Mouse (Mus musculus) embryonic facial prominence, embryonic 11.5 days (tissue): Measurements from ENCODE around the gene Slc8a1. TPM values are rescaled to one million over a fixed set of nuclear protein-coding genes. Genes with fewer than 3 reads are reported as not detected.

ENCODE experiments used
- ATAC-seq: fragments of 200-750 bp; cut with Nextera tagmentation; replicated peaks from 2 replicates; pipeline ENCODE4 v1.8.0; 2017; ENCODE audit warnings: low read depth; ENCODE audit not compliant: insufficient number of reproducible peaks, low FRiP score, low TSS enrichment
- DNase-seq: peaks from one replicate; pipeline ENCODE4 v3.0.0-alpha.2; 2015; ENCODE audit warnings: low spot score
- H3K27ac ChIP-seq: fragments of 300-500 bp; sonication (generic); replicated peaks from 2 replicates; pipeline ENCODE4 v1.5.1; 2014; ENCODE audit warnings: mild to moderate bottlenecking, low read depth, low read length, control low read depth
- H3K27me3 ChIP-seq: fragments of 300-500 bp; sonication (generic); 2 replicates; pipeline ENCODE4 v1.6.1; 2014; ENCODE audit warnings: mild to moderate bottlenecking, low read length, moderate library complexity, mixed read lengths; ENCODE audit not compliant: control insufficient read depth, insufficient read depth
- H3K36me3 ChIP-seq: fragments of 300-500 bp; sonication (generic); replicated peaks from 2 replicates; pipeline ENCODE4 v1.6.1; 2014; ENCODE audit warnings: low read depth, mild to moderate bottlenecking, low read length, moderate library complexity, mixed read lengths; ENCODE audit not compliant: control insufficient read depth, insufficient read depth
- H3K4me1 ChIP-seq: fragments of 300-500 bp; sonication (generic); 2 replicates; pipeline ENCODE4 v1.6.1; 2014; ENCODE audit warnings: low read length, mixed read lengths; ENCODE audit not compliant: control insufficient read depth, insufficient read depth
- H3K4me2 ChIP-seq: fragments of 300-500 bp; sonication (generic); 2 replicates; pipeline ENCODE4 v1.6.1; 2014; ENCODE audit warnings: low read depth, mild to moderate bottlenecking, control low read depth, low read length, moderate library complexity
- H3K4me3 ChIP-seq: fragments of 300-500 bp; sonication (generic); 2 replicates; pipeline ENCODE4 v1.5.1; 2014; ENCODE audit warnings: low read depth, low read length, control low read depth
- H3K9ac ChIP-seq: fragments of 300-500 bp; sonication (generic); replicated peaks from 2 replicates; pipeline ENCODE4 v1.6.1; 2014; ENCODE audit warnings: mild to moderate bottlenecking, control low read depth, low read length
- H3K9me3 ChIP-seq: fragments of 300-500 bp; sonication (generic); replicated peaks from 2 replicates; pipeline ENCODE4 v1.6.1; 2016; ENCODE audit warnings: mild to moderate bottlenecking, low read length, inconsistent platforms, mixed read lengths; ENCODE audit not compliant: control insufficient read depth
- WGBS: fragments of 180-500 bp; shearing (Covaris S2); extraction: QIAGEN DNeasy Blood & Tissue Kit; methylation state at CpG from one replicate; pipeline ENCODE4 v1.1.7; 2014; 5-methylcytosine and 5-hydroxymethylcytosine counted together
- polyA plus RNA-seq: library from polyadenylated mRNA; unstranded; fragments of >200 nt; fragmentation: Nextera tagmentation; extraction: Ambion mirVana; gene quantifications from 2 replicates; pipeline ENCODE4 v1.2.1, GENCODE M21; 2014

Slc8a1 gene
- polyA plus RNA-seq, 1 experiment from 2014 or later: 3.1 TPM

- Histone ChIP-seq H3K9ac (no peak overlapping the region), H3K27me3 (no peaks in the 10 kb centered on the region), H3K27ac (no peak overlapping the region), H3K4me1 (no peaks in the 10 kb centered on the region), H3K9me3 (no peaks in the 10 kb centered on the region), H3K4me2 (no peak overlapping the region), H3K36me3 (no peaks in the 10 kb centered on the region), H3K4me3 (no peak overlapping the region)
- ATAC-seq (no peak), DNase-seq (no peak)
- 74% methylated on average over 4 of the region's 4 CpGs for WGBS
These were observed 378.1 kb downstream of the Slc8a1 start for GRCm38 (mm10) chr17:81360032-81360431.

GRCm38 (mm10) chr17:81336024-81336754 lies 402.0 kb downstream of the Slc8a1 start:
- H3K27me3 ChIP-seq: no peaks in the 10 kb centered on the region
- no peaks in the 10 kb centered on the region for H3K4me1 ChIP-seq
- H3K36me3 ChIP-seq: no peaks in the 10 kb centered on the region
- peak; percentile 94 for ATAC-seq
- H3K9me3 ChIP-seq: no peaks in the 10 kb centered on the region
- peak; percentile 93 for DNase-seq
- no peak overlapping the region for H3K4me2 ChIP-seq
- H3K4me3 ChIP-seq: no peak overlapping the region
- H3K9ac ChIP-seq: no peak overlapping the region
- 0 out of 2 replicates have a peak overlapping the region, but pooled peaks have one; percentile 16 for H3K27ac ChIP-seq
- WGBS: 23% methylated on average over 7 of the region's 7 CpGs

- no peak overlapping the region for H3K9ac ChIP-seq
- H3K4me3 ChIP-seq: no peak overlapping the region
- H3K9me3 ChIP-seq: no peaks in the 10 kb centered on the region
- no peak overlapping the region for H3K27ac ChIP-seq
- no peak overlapping the region for H3K4me2 ChIP-seq
- H3K4me1 ChIP-seq: no peaks in the 10 kb centered on the region
- DNase-seq (no peak), ATAC-seq (no peak)
- H3K27me3 ChIP-seq: no peaks in the 10 kb centered on the region
- WGBS: 68% methylated on average over 1 of the region's 1 CpGs
- H3K36me3 ChIP-seq: no peaks in the 10 kb centered on the region
These were observed 402.7 kb downstream of the Slc8a1 start for GRCm38 (mm10) chr17:81335526-81335925.
